Mouse (Mus musculus): ENCODE measurements around the gene Trim30c. TPM values are rescaled to one million over a fixed set of nuclear protein-coding genes. Genes with fewer than 3 reads are reported as not detected.

Trim30c gene
- polyA plus RNA-seq, 1 experiment from 2014 or later, result 17.1 TPM

Other genes starting within 250 kb of the Trim30c start
- gene Olfm5, start 236.0 kb downstream of the Trim30c start, polyA plus RNA-seq (2018), result not detected in 3 replicates
- gene Olfr648, start 217.4 kb downstream of the Trim30c start, polyA plus RNA-seq (2018), result not detected in 3 replicates
- gene Olfr649, start 204.9 kb downstream of the Trim30c start, polyA plus RNA-seq (2018), result not detected in 3 replicates
- gene Trim6, start 182.0 kb downstream of the Trim30c start, polyA plus RNA-seq (2018), result 0.53 to 1.6 TPM (median 0.83 TPM) in 3 replicates
- 27.8 to 59.6 TPM (median 35.2 TPM) in 3 replicates for gene Trim34a, start 156.4 kb downstream of the Trim30c start, polyA plus RNA-seq (2018)
- 5.0 to 12.6 TPM (median 9.5 TPM) in 3 replicates for gene Trim5, start 112.7 kb downstream of the Trim30c start, polyA plus RNA-seq (2018)
- 29.2 to 58.7 TPM (median 53.4 TPM) in 3 replicates for gene Trim12a, start 85.4 kb downstream of the Trim30c start, polyA plus RNA-seq (2018)
- 0.25 to 0.33 TPM (median 0.26 TPM) in 3 replicates for gene Trim34b, start 71.4 kb downstream of the Trim30c start, polyA plus RNA-seq (2018)
- 23.2 to 52.7 TPM (median 27.6 TPM) in 3 replicates for gene Trim12c, start 47.5 kb downstream of the Trim30c start, polyA plus RNA-seq (2018)
- gene Trim30b, start 31.0 kb downstream of the Trim30c start, polyA plus RNA-seq (2018), result 1.1 to 4.5 TPM (median 1.8 TPM) in 3 replicates
- 101 to 215 TPM (median 103 TPM) in 3 replicates for gene Trim30a, start 64.4 kb upstream of the Trim30c start, polyA plus RNA-seq (2018)
- 39.9 to 81.2 TPM (median 40.8 TPM) in 3 replicates for gene Trim30d, start 107.0 kb upstream of the Trim30c start, polyA plus RNA-seq (2018)
- not detected in 3 replicates for gene Olfr651, start 149.3 kb upstream of the Trim30c start, polyA plus RNA-seq (2018)
- not detected in 3 replicates for gene Olfr652, start 160.1 kb upstream of the Trim30c start, polyA plus RNA-seq (2018)
- gene Olfr653, start 176.5 kb upstream of the Trim30c start, polyA plus RNA-seq (2018), result not detected in 3 replicates
- not detected in 3 replicates for gene Olfr654, start 186.2 kb upstream of the Trim30c start, polyA plus RNA-seq (2018)
- not detected in 3 replicates for gene Olfr655, start 200.9 kb upstream of the Trim30c start, polyA plus RNA-seq (2018)
- gene Olfr656, start 213.1 kb upstream of the Trim30c start, polyA plus RNA-seq (2018), result not detected in 3 replicates
- gene Olfr657, start 224.0 kb upstream of the Trim30c start, polyA plus RNA-seq (2018), result not detected in 3 replicates
- gene Olfr658, start 246.5 kb upstream of the Trim30c start, polyA plus RNA-seq (2018), result 0.07 TPM in 1 of 3 replicates, not detected in the others